Mouse (Mus musculus): ENCODE measurements around the gene Shb.

DNA sequence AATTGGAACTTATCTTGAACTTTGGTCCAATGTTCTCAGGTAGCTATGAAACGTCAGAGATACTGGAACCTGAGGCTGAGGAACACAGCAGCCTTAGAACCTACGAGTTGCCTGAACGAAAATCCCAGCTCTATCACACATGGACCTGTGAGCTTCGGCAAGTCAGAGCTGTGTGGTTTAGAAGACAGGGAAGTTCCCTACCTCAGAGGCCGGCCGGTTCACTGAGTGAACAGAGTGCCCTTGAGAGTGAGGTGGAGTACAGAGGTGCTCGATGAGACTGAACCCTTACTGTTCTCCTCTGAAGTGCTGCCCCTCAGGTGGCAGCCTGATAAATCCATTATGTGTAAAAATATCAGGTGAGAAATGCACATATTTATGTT, 128.8 kb downstream of the Shb start:
- TF ChIP-seq POLR2A (IDR thresholded peaks at IDR 0.05; ENCODE audit: extremely low read depth, insufficient read depth, low read length), result no peak
- no peak for TF ChIP-seq CTCF (IDR thresholded peaks at IDR 0.05; ENCODE audit: low read depth, low read length)

Data from liver, adult 2 months (tissue).